Mouse (Mus musculus) hindbrain, embryonic 16.5 days (tissue): ENCODE results near the gene BC034090. TPM values are rescaled to one million over a fixed set of nuclear protein-coding genes. Genes with fewer than 3 reads are reported as not detected.

Experiments used
- ATAC-seq: fragments of 200-750 bp; cut with Nextera tagmentation; 2 replicates; pipeline ENCODE4 v1.8.0; 2017; ENCODE audit warnings: moderate TSS enrichment, moderate library complexity
- H3K27ac ChIP-seq: fragments of 300-500 bp; sonication (generic); 2 replicates; pipeline ENCODE4 v1.5.1; 2014; ENCODE audit warnings: low read depth, mild to moderate bottlenecking, control low read depth, low read length, moderate library complexity
- H3K27me3 ChIP-seq: fragments of 300-500 bp; sonication (generic); replicated peaks from 2 replicates; pipeline ENCODE4 v1.6.1; 2014; ENCODE audit warnings: low read length; ENCODE audit not compliant: control insufficient read depth, insufficient read depth
- H3K36me3 ChIP-seq: fragments of 300-500 bp; sonication (generic); 2 replicates; pipeline ENCODE4 v1.6.1; 2014; ENCODE audit warnings: mild to moderate bottlenecking, low read length, moderate library complexity, mixed read lengths; ENCODE audit not compliant: control insufficient read depth, insufficient read depth
- H3K4me1 ChIP-seq: fragments of 300-500 bp; sonication (generic); 2 replicates; pipeline ENCODE4 v1.6.1; 2014; ENCODE audit warnings: low read depth, low read length; ENCODE audit not compliant: control insufficient read depth, insufficient read depth
- H3K4me2 ChIP-seq: fragments of 300-500 bp; sonication (generic); 2 replicates; pipeline ENCODE4 v1.6.1; 2014; ENCODE audit warnings: mild to moderate bottlenecking, low read length, control low read depth, moderate library complexity
- H3K4me3 ChIP-seq: fragments of 300-500 bp; sonication (generic); 2 replicates; pipeline ENCODE4 v1.5.1; 2014; ENCODE audit warnings: mild to moderate bottlenecking, low read length, control low read depth, moderate library complexity
- H3K9ac ChIP-seq: fragments of 300-500 bp; sonication (generic); 2 replicates; pipeline ENCODE4 v1.6.1; 2014; ENCODE audit warnings: low read depth, mild to moderate bottlenecking, control low read depth, low read length, moderate library complexity
- H3K9me3 ChIP-seq: fragments of 300-500 bp; sonication (generic); 2 replicates; pipeline ENCODE4 v1.6.1; 2014; ENCODE audit warnings: mild to moderate bottlenecking, low read length, moderate library complexity; ENCODE audit not compliant: control insufficient read depth
- WGBS: fragments of 180-500 bp; shearing (Covaris S2); extraction: QIAGEN DNeasy Blood & Tissue Kit; methylation state at CpG from one replicate; pipeline ENCODE4 v1.1.7; 2014; 5-methylcytosine and 5-hydroxymethylcytosine counted together
- polyA plus RNA-seq: library from polyadenylated mRNA; unstranded; fragments of >200 nt; fragmentation: Nextera tagmentation; extraction: Ambion mirVana; gene quantifications from 2 replicates; pipeline ENCODE4 v1.2.1, GENCODE M21; 2015

BC034090 gene
- polyA plus RNA-seq, 1 experiment from 2014 or later: 6.1 TPM

DNA sequence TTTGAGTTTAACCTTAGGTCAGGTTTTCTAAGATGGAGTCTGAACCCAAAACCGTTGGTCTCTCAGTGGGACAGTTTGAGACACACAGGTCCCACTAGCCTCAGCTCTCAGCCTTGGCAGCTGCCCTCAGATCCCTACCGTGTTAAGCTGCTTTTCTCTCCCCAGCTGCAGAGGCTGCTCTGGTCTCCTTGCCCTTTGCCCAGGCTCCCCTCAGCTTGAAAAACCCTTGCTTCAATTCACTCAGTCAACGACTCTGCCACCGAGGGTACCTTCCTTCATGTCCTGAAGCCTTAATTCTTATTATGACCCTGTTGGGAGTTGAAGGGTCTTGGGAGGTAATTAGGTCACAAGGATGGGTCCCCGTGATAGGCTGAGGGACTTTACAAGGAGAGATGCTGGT lies 5.7 kb upstream of the BC034090 start:
- no peak overlapping the region for H3K4me3 ChIP-seq
- H3K36me3 ChIP-seq: no peaks in the 10 kb centered on the region
- no peaks in the 10 kb centered on the region for H3K4me1 ChIP-seq
- ATAC-seq: no peak
- H3K9ac ChIP-seq: no peak overlapping the region
- no peak overlapping the region for H3K4me2 ChIP-seq
- WGBS: 39% methylated on average over 5 of the region's 5 CpGs
- H3K27me3 ChIP-seq: 0 out of 2 replicates have a peak, but pooled peaks cover 3% of the 10 kb centered on the region
- no peaks in the 10 kb centered on the region for H3K9me3 ChIP-seq
- no peak overlapping the region for H3K27ac ChIP-seq

GRCm38 (mm10) chr1:155248041-155248440 lies 3.8 kb upstream of the BC034090 start:
- no peaks in the 10 kb centered on the region for H3K36me3 ChIP-seq
- ATAC-seq: no peak
- no peak overlapping the region for H3K4me3 ChIP-seq
- H3K4me1 ChIP-seq: peaks cover 6% of the 10 kb centered on the region; the same call in 1 of the 2 replicates
- H3K9ac ChIP-seq: no peak overlapping the region
- H3K9me3 ChIP-seq: no peaks in the 10 kb centered on the region
- WGBS: 79% methylated on average over 5 of the region's 5 CpGs
- H3K27ac ChIP-seq: no peak overlapping the region
- no peak overlapping the region for H3K4me2 ChIP-seq
- peaks cover 4% of the 10 kb centered on the region; the same call in 1 of the 2 replicates for H3K27me3 ChIP-seq

GRCm38 (mm10) chr1:155247441-155247840 lies 3.2 kb upstream of the BC034090 start:
- Histone ChIP-seq H3K9me3 (no peaks in the 10 kb centered on the region), H3K36me3 (no peaks in the 10 kb centered on the region), H3K27me3 (peaks cover 5% of the 10 kb centered on the region; the same call in 1 of the 2 replicates), H3K9ac (no peak overlapping the region), H3K27ac (no peak overlapping the region), H3K4me1 (peaks cover 6% of the 10 kb centered on the region; the same call in 1 of the 2 replicates), H3K4me3 (no peak overlapping the region), H3K4me2 (no peak overlapping the region)
- ATAC-seq: no peak
- 52% methylated on average over 5 of the region's 5 CpGs for WGBS

DNA sequence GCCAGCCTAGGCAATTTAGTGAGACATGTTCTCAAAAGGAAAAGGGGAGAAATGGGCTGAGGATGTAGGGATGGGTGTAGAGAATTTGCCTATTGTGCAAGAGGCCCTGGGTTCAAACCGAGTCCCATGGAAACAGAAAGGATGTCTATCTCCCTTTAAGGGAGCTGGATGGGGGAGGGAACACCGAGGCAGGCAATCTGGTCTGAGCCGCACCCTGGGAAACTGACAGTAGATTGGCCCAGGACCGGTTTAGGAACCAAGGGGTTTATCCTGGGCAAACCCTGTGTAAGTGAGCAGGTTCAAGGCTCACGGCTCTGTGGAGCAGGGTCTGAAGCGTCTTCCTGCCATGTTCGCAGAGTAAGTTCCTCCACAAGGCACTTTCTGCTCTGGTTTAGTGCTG lies 1.3 kb upstream of the BC034090 start:
- Histone ChIP-seq H3K36me3 (no peaks in the 10 kb centered on the region), H3K9ac (no peak overlapping the region), H3K27ac (no peak overlapping the region), H3K9me3 (no peaks in the 10 kb centered on the region), H3K4me2 (no peak overlapping the region), H3K4me3 (no peak overlapping the region), H3K4me1 (peaks cover 6% of the 10 kb centered on the region; the same call in 1 of the 2 replicates), H3K27me3 (peaks cover 5% of the 10 kb centered on the region; the same call in 1 of the 2 replicates)
- WGBS: 62% methylated on average over 7 of the region's 7 CpGs
- ATAC-seq: no peak

GRCm38 (mm10) chr1:155244771-155245211 lies 547 bp upstream of the BC034090 start:
- Histone ChIP-seq H3K9me3 (no peaks in the 10 kb centered on the region), H3K27me3 (peaks cover 5% of the 10 kb centered on the region; the same call in 1 of the 2 replicates), H3K36me3 (no peaks in the 10 kb centered on the region), H3K9ac (peak overlapping the region; percentile 67), H3K4me2 (peak overlapping the region; percentile 80), H3K4me1 (peaks cover 6% of the 10 kb centered on the region; the same call in 1 of the 2 replicates), H3K4me3 (peak overlapping the region; percentile 52), H3K27ac (no peak overlapping the region)
- 10% methylated on average over 23 of the region's 29 CpGs for WGBS
- ATAC-seq: no peak

- Histone ChIP-seq H3K9ac (no peak overlapping the region), H3K4me1 (peaks cover 8% of the 10 kb centered on the region; the same call in 1 of the 2 replicates), H3K27ac (no peak overlapping the region), H3K36me3 (no peaks in the 10 kb centered on the region), H3K4me3 (no peak overlapping the region), H3K27me3 (peaks cover 5% of the 10 kb centered on the region; the same call in 1 of the 2 replicates), H3K4me2 (no peak overlapping the region), H3K9me3 (no peaks in the 10 kb centered on the region)
- 62% methylated on average over 1 of the region's 1 CpGs for WGBS
- no peak for ATAC-seq
Observed at GRCm38 (mm10) chr1:155242488-155242745, 1.8 kb downstream of the BC034090 start.

DNA sequence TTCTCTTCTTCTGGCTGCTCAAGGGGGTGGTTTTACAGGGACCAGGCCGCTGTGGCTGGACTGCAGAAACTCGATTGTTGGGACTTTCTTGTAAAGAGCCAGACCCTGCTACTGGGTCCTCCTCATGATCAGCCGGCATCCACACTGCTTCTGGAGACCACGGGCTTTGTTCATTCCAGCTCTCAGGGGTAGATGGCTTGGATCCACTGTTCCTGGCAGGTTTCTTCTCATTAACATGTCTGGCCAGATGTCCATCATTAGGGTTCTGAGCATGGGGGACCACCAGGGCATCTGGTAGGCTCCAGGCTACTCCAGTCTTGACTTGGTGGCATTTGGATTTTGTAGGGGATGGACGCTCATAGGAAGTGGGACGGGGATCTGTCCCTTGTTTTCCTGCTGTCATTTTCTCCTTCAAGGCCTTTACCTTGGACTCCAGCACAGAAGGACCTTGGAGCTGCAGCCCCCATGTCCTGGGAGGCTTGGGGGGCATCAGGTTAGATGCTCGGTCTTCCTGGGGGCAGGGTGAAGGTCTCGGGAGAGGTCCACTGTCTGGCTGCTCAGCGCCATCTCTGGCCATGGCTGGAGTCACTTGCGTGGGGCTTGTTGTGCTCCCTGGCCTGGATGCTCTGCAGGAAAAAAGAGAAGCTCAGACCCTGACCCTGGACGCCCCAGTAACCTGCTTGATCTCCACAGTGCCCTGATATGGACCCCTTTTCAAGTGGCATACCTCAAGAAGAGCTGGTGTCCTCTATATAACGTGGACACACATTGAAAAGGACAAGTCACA lies 2.4 kb downstream of the BC034090 start:
- Histone ChIP-seq H3K36me3 (no peaks in the 10 kb centered on the region), H3K4me3 (no peak overlapping the region), H3K27me3 (peaks cover 5% of the 10 kb centered on the region; the same call in 1 of the 2 replicates), H3K27ac (no peak overlapping the region), H3K4me2 (no peak overlapping the region), H3K9me3 (no peaks in the 10 kb centered on the region), H3K4me1 (peaks cover 11% of the 10 kb centered on the region), H3K9ac (no peak overlapping the region)
- no peak for ATAC-seq
- WGBS: 81% methylated on average over 12 of the region's 12 CpGs

- H3K27ac ChIP-seq: no peak overlapping the region
- no peak for ATAC-seq
- WGBS: 81% methylated on average over 6 of the region's 6 CpGs
- no peaks in the 10 kb centered on the region for H3K9me3 ChIP-seq
- H3K9ac ChIP-seq: no peak overlapping the region
- H3K36me3 ChIP-seq: no peaks in the 10 kb centered on the region
- no peak overlapping the region for H3K4me3 ChIP-seq
- peaks cover 16% of the 10 kb centered on the region for H3K4me1 ChIP-seq
- no peak overlapping the region for H3K4me2 ChIP-seq
- peaks cover 4% of the 10 kb centered on the region; the same call in 1 of the 2 replicates for H3K27me3 ChIP-seq
Observed at GRCm38 (mm10) chr1:155239962-155240717, 4.1 kb downstream of the BC034090 start.

- H3K4me2 ChIP-seq: no peak overlapping the region
- H3K27ac ChIP-seq: no peak overlapping the region
- no peaks in the 10 kb centered on the region for H3K9me3 ChIP-seq
- peaks cover 3% of the 10 kb centered on the region; the same call in 1 of the 2 replicates for H3K27me3 ChIP-seq
- peaks cover 17% of the 10 kb centered on the region for H3K4me1 ChIP-seq
- no peak for ATAC-seq
- H3K4me3 ChIP-seq: no peak overlapping the region
- 52% methylated on average over 4 of the region's 4 CpGs for WGBS
- peak overlapping the region; percentile 24; the same call in 1 of the 2 replicates for H3K9ac ChIP-seq
- no peaks in the 10 kb centered on the region for H3K36me3 ChIP-seq
Observed at GRCm38 (mm10) chr1:155239169-155239568, 5.1 kb downstream of the BC034090 start.
